Mouse (Mus musculus): ENCODE data around the gene Slc5a2. TPM values are rescaled to one million over a fixed set of nuclear protein-coding genes. Genes with fewer than 3 reads are reported as not detected.

Slc5a2 gene
- polyA plus RNA-seq, 1 experiment from 2014 or later: not detected

DNA sequence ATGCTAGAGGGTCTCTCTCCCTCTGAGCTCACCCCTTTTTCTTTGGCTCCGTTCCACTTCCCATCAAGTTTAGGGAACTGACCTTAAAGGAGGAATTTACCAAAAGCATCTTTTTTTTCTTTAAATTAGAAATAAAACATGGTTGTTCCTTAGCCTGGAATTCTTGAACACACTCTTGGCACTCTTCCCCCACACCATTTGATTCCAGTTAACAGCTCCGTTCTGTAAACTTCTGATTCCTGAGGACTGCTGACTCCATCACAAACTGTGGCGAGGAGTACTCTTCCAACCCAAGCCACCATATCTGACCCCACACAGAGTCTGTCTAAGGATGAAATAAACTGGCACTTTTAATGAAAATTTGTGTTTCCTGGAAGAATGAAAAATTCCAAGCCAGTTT, 35.5 kb downstream of the Slc5a2 start:
- H3K4me1 ChIP-seq (ENCODE audit: control insufficient read depth, insufficient read depth, low read length): peaks cover 13% of the 10 kb centered on the region
- ATAC-seq: no peak
- WGBS: 78% methylated on average over 3 of the region's 3 CpGs
- no peak overlapping the region for H3K9ac ChIP-seq (ENCODE audit: low read depth, low read length)
- H3K27me3 ChIP-seq (ENCODE audit: control insufficient read depth, insufficient read depth, low read depth, low read length): no peaks in the 10 kb centered on the region
- no peak overlapping the region for H3K4me3 ChIP-seq (ENCODE audit: low read depth, low read length)
- H3K9me3 ChIP-seq (replicated peaks; ENCODE audit: control insufficient read depth, low read length, poor library complexity, severe bottlenecking): no peaks in the 10 kb centered on the region
- no peaks in the 10 kb centered on the region for H3K36me3 ChIP-seq (ENCODE audit: control insufficient read depth, insufficient read depth, low read length)
- H3K4me2 ChIP-seq (ENCODE audit: low read length): no peak overlapping the region
- H3K27ac ChIP-seq (ENCODE audit: low read length): no peak overlapping the region

- Histone ChIP-seq H3K27ac (ENCODE audit: low read length) (no peak overlapping the region), H3K9me3 (replicated peaks; ENCODE audit: control insufficient read depth, low read length, poor library complexity, severe bottlenecking) (no peaks in the 10 kb centered on the region), H3K36me3 (ENCODE audit: control insufficient read depth, insufficient read depth, low read length) (no peaks in the 10 kb centered on the region), H3K4me1 (ENCODE audit: control insufficient read depth, insufficient read depth, low read length) (peaks cover 11% of the 10 kb centered on the region), H3K9ac (ENCODE audit: low read depth, low read length) (no peak overlapping the region), H3K27me3 (ENCODE audit: control insufficient read depth, insufficient read depth, low read depth, low read length) (no peaks in the 10 kb centered on the region), H3K4me2 (ENCODE audit: low read length) (no peak overlapping the region), H3K4me3 (ENCODE audit: low read depth, low read length) (no peak overlapping the region)
- ATAC-seq: no peak
- 86% methylated on average over 3 of the region's 3 CpGs for WGBS
These were observed 36.7 kb downstream of the Slc5a2 start for GRCm38 (mm10) chr7:128302151-128302550.

DNA sequence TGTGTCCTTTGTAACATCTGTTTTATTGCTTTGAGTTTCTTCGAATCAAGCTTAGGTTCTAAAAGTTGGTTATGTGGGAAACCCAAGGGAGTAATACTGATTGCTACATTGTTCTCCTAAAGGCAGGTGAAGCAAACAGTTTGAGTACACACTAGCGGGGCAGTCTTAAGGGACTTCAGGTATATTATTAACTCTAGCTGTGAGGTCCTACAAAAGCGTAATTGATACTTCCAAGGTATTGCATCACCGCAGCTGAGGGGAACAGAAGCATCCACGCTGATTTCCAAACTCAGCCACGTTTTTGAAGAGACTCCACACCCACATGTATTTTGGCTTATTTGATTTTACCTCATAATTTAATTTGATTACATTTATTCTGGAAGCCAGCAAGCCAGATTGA, 38.7 kb downstream of the Slc5a2 start:
- 85% methylated on average over 6 of the region's 6 CpGs for WGBS

GRCm38 (mm10) chr7:128304907-128305306, 39.5 kb downstream of the Slc5a2 start:
- H3K36me3 ChIP-seq (ENCODE audit: control insufficient read depth, insufficient read depth, low read length): no peaks in the 10 kb centered on the region
- H3K27me3 ChIP-seq (ENCODE audit: control insufficient read depth, insufficient read depth, low read depth, low read length): no peaks in the 10 kb centered on the region
- H3K9me3 ChIP-seq (replicated peaks; ENCODE audit: control insufficient read depth, low read length, poor library complexity, severe bottlenecking): no peaks in the 10 kb centered on the region
- WGBS: 4% methylated on average over 5 of the region's 5 CpGs
- no peak overlapping the region for H3K4me2 ChIP-seq (ENCODE audit: low read length)
- ATAC-seq: peak; percentile 78
- H3K27ac ChIP-seq (ENCODE audit: low read length): no peak overlapping the region
- H3K9ac ChIP-seq (ENCODE audit: low read depth, low read length): no peak overlapping the region
- no peaks in the 10 kb centered on the region for H3K4me1 ChIP-seq (ENCODE audit: control insufficient read depth, insufficient read depth, low read length)
- H3K4me3 ChIP-seq (ENCODE audit: low read depth, low read length): no peak overlapping the region

More for the DNA sequence above, 38.7 kb downstream of the Slc5a2 start:
- Histone ChIP-seq H3K4me2 (ENCODE audit: low read length) (no peak overlapping the region), H3K9me3 (replicated peaks; ENCODE audit: control insufficient read depth, low read length, poor library complexity, severe bottlenecking) (no peaks in the 10 kb centered on the region), H3K27me3 (ENCODE audit: control insufficient read depth, insufficient read depth, low read depth, low read length) (no peaks in the 10 kb centered on the region), H3K4me3 (ENCODE audit: low read depth, low read length) (no peak overlapping the region), H3K9ac (ENCODE audit: low read depth, low read length) (no peak overlapping the region), H3K36me3 (ENCODE audit: control insufficient read depth, insufficient read depth, low read length) (no peaks in the 10 kb centered on the region), H3K27ac (ENCODE audit: low read length) (no peak overlapping the region), H3K4me1 (ENCODE audit: control insufficient read depth, insufficient read depth, low read length) (no peaks in the 10 kb centered on the region)
- no peak for ATAC-seq

GRCm38 (mm10) chr7:128307851-128308250, 42.4 kb downstream of the Slc5a2 start:
- Histone ChIP-seq H3K27ac (ENCODE audit: low read length) (no peak overlapping the region), H3K4me3 (ENCODE audit: low read depth, low read length) (no peak overlapping the region), H3K4me2 (ENCODE audit: low read length) (no peak overlapping the region), H3K9ac (ENCODE audit: low read depth, low read length) (no peak overlapping the region), H3K36me3 (ENCODE audit: control insufficient read depth, insufficient read depth, low read length) (no peaks in the 10 kb centered on the region), H3K27me3 (ENCODE audit: control insufficient read depth, insufficient read depth, low read depth, low read length) (no peaks in the 10 kb centered on the region), H3K4me1 (ENCODE audit: control insufficient read depth, insufficient read depth, low read length) (no peaks in the 10 kb centered on the region), H3K9me3 (replicated peaks; ENCODE audit: control insufficient read depth, low read length, poor library complexity, severe bottlenecking) (no peaks in the 10 kb centered on the region)
- ATAC-seq: no peak

GRCm38 (mm10) chr7:128309216-128309615, 43.8 kb downstream of the Slc5a2 start:
- Histone ChIP-seq H3K27ac (ENCODE audit: low read length) (no peak overlapping the region), H3K27me3 (ENCODE audit: control insufficient read depth, insufficient read depth, low read depth, low read length) (no peaks in the 10 kb centered on the region), H3K4me3 (ENCODE audit: low read depth, low read length) (no peak overlapping the region), H3K4me1 (ENCODE audit: control insufficient read depth, insufficient read depth, low read length) (no peaks in the 10 kb centered on the region), H3K9ac (ENCODE audit: low read depth, low read length) (no peak overlapping the region), H3K9me3 (replicated peaks; ENCODE audit: control insufficient read depth, low read length, poor library complexity, severe bottlenecking) (no peaks in the 10 kb centered on the region), H3K4me2 (ENCODE audit: low read length) (no peak overlapping the region), H3K36me3 (ENCODE audit: control insufficient read depth, insufficient read depth, low read length) (no peaks in the 10 kb centered on the region)
- no peak for ATAC-seq
- 75% methylated on average over 3 of the region's 3 CpGs for WGBS

GRCm38 (mm10) chr7:128309776-128310175, 44.3 kb downstream of the Slc5a2 start:
- Histone ChIP-seq H3K4me2 (ENCODE audit: low read length) (no peak overlapping the region), H3K27ac (ENCODE audit: low read length) (no peak overlapping the region), H3K4me1 (ENCODE audit: control insufficient read depth, insufficient read depth, low read length) (no peaks in the 10 kb centered on the region), H3K36me3 (ENCODE audit: control insufficient read depth, insufficient read depth, low read length) (no peaks in the 10 kb centered on the region), H3K27me3 (ENCODE audit: control insufficient read depth, insufficient read depth, low read depth, low read length) (no peaks in the 10 kb centered on the region), H3K9me3 (replicated peaks; ENCODE audit: control insufficient read depth, low read length, poor library complexity, severe bottlenecking) (no peaks in the 10 kb centered on the region), H3K9ac (ENCODE audit: low read depth, low read length) (no peak overlapping the region), H3K4me3 (ENCODE audit: low read depth, low read length) (no peak overlapping the region)
- no peak for ATAC-seq
- WGBS: 58% methylated on average over 1 of the region's 1 CpGs

GRCm38 (mm10) chr7:128310229-128310688, 44.8 kb downstream of the Slc5a2 start:
- no peak overlapping the region for H3K9ac ChIP-seq (ENCODE audit: low read depth, low read length)
- WGBS: 84% methylated on average over 8 of the region's 8 CpGs

GRCm38 (mm10) chr7:128311263-128311662, 45.8 kb downstream of the Slc5a2 start:
- WGBS: 74% methylated on average over 3 of the region's 3 CpGs
- H3K27ac ChIP-seq (ENCODE audit: low read length): no peak overlapping the region

More at GRCm38 (mm10) chr7:128310229-128310688, 44.8 kb downstream of the Slc5a2 start:
- ATAC-seq: no peak
- no peaks in the 10 kb centered on the region for H3K27me3 ChIP-seq (ENCODE audit: control insufficient read depth, insufficient read depth, low read depth, low read length)
- H3K4me2 ChIP-seq (ENCODE audit: low read length): no peak overlapping the region
- H3K36me3 ChIP-seq (ENCODE audit: control insufficient read depth, insufficient read depth, low read length): no peaks in the 10 kb centered on the region
- H3K4me1 ChIP-seq (ENCODE audit: control insufficient read depth, insufficient read depth, low read length): no peaks in the 10 kb centered on the region
- H3K9me3 ChIP-seq (replicated peaks; ENCODE audit: control insufficient read depth, low read length, poor library complexity, severe bottlenecking): no peaks in the 10 kb centered on the region
- H3K27ac ChIP-seq (ENCODE audit: low read length): no peak overlapping the region
- no peak overlapping the region for H3K4me3 ChIP-seq (ENCODE audit: low read depth, low read length)

More at GRCm38 (mm10) chr7:128311263-128311662, 45.8 kb downstream of the Slc5a2 start:
- no peaks in the 10 kb centered on the region for H3K9me3 ChIP-seq (replicated peaks; ENCODE audit: control insufficient read depth, low read length, poor library complexity, severe bottlenecking)
- no peaks in the 10 kb centered on the region for H3K36me3 ChIP-seq (ENCODE audit: control insufficient read depth, insufficient read depth, low read length)
- H3K4me1 ChIP-seq (ENCODE audit: control insufficient read depth, insufficient read depth, low read length): no peaks in the 10 kb centered on the region
- H3K9ac ChIP-seq (ENCODE audit: low read depth, low read length): no peak overlapping the region
- no peak overlapping the region for H3K4me3 ChIP-seq (ENCODE audit: low read depth, low read length)
- ATAC-seq: no peak
- H3K4me2 ChIP-seq (ENCODE audit: low read length): no peak overlapping the region
- H3K27me3 ChIP-seq (ENCODE audit: control insufficient read depth, insufficient read depth, low read depth, low read length): no peaks in the 10 kb centered on the region
